Mouse (Mus musculus): ENCODE measurements around the gene H3f3a.
"Not testable (repeated sequence)": the region's sequence is repeated elsewhere in the genome, so short reads cannot be mapped to it uniquely, and the experiment has no call there.

Gene H3f3a

DNA sequence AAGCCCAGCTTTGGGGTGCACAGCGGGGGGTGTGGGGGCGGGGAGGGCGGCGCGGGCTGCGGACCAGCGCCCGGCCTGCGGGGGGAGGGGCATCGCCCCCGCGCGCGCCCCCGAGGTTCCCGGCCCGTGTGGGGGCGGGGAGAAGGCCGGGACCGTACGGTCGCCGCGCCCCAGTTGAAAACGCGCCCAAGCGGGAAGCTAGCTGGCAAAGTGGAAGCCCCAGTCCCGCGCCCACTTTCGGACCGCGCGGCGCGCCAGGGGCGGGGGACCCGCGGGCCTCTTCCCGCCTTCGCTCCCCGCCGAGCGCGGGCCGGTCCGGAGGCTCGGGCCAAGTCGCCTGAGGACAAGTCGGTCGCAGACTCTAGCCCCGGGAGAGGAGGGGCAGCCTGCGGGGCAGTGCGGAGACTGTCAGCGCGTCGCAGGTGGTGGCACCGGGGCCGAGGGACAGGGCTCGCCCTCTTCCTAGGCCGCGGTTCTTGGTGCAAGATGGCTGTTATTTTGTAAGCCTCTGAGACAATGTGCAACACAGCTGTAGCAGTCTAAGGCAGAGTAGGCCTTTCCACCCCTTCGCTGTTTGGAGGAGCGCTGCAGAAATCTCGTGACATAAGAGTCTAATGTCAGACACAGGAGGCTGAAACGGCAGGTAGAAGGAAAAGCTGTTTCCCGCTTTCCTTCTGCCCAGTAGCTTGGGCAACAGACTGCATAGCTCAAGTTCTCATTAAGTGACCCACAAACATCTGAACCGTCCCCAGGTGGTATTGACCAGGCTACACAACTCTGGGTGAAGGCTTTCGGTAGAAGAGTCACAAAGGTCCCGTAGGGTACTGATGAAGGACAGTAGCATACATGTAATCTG, at the start of gene H3f3a:
Gene H3f3a (minus strand): TSS at position 59 of the 856 bp plus-strand sequence.
- DNase-seq (ENCODE audit: low read depth, low spot score), result no peak

GRCm38 (mm10) chr1:180860030-180860429, 46.3 kb upstream of the H3f3a start:
- no peak for DNase-seq (ENCODE audit: low read depth, low spot score)

- no peak for DNase-seq (ENCODE audit: low read depth, low spot score)
Measured at GRCm38 (mm10) chr1:180858763-180859162, 45.0 kb upstream of the H3f3a start.

DNA sequence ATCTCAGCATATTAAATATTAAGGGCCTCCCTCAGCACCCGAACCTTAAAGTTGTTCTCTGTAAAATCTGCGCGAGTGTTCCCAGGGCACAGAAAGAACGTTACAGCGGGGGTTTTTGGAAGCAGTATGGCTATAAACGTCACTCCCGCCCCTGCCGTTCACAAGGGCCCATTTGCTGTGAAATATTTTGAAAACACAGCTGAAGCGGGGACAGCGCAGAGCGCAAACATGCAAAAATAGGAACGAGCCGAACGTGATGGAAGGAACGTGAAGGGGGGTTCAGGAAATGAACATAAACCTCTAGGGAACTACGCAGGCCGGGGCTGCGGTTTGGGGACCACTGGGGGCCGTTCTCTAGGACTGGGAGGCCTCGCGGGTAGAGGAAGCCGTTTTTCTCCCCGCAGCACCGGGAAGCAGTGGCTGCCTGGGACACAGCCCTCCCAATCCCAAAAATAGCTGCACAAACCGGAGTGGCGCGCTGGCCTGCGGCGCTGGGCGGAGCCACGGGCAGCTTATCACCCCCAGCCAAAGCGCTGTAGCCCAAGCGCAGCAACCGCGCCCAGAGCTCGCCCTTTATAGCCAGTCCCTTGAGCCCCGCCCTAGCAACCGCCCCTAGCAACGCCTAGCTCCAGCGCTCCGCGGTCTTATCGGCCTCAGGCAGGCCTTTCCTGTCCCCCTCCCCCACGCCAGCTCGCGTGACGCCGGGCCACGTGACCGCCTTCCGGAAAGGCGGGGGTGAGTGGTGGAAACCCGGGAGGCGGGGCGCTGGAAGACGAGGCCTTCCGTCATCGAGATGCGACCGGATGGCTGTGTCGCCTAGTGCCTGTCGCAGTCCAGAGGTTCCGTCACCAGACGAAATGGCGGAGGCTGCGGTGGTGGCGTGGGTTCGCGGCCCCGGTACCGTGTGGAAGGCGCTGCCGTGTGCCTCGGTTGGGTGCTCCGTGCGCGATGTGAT, 36.9 kb upstream of the H3f3a start, which contains the start of gene Sde2:
Gene Sde2 (plus strand): TSS at position 812 of the 955 bp plus-strand sequence.
- peak; percentile 100 for DNase-seq (ENCODE audit: low read depth, low spot score)

DNA sequence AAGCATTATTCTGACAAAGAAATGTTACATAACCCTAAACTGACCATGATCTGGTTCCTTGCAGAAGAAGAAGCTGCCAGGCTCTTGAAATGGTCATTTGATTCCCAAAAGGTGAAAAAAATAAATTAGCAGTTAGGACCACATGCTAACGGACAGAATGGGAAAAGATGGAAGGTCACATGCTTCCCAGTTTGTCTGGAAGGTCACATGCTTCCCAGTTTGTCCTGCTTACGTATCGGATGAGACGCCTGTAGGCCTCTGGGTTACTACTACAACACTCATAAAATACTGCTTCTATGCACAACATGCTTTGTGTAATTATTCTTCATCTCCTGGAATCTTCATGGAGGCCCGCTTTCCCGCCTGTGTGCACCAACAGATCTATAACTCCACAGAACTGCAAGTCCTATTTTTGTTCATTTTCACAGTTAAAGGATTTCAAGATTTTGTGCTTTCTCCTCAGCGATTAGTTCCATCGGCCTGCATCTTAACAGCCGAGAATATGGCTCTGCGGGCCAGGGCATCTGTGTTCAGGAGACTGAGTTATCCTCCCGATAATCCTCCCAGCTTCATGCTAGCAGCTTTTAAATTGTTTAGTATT, 36.1 kb upstream of the H3f3a start:
- no peak for DNase-seq (ENCODE audit: low read depth, low spot score)

- DNase-seq (ENCODE audit: low read depth, low spot score), result peak; percentile 57
Measured at GRCm38 (mm10) chr1:180848511-180849241, 34.9 kb upstream of the H3f3a start.

- peak; percentile 79 for DNase-seq (ENCODE audit: low read depth, low spot score)
Measured at GRCm38 (mm10) chr1:180848114-180848510, 34.4 kb upstream of the H3f3a start.

DNA sequence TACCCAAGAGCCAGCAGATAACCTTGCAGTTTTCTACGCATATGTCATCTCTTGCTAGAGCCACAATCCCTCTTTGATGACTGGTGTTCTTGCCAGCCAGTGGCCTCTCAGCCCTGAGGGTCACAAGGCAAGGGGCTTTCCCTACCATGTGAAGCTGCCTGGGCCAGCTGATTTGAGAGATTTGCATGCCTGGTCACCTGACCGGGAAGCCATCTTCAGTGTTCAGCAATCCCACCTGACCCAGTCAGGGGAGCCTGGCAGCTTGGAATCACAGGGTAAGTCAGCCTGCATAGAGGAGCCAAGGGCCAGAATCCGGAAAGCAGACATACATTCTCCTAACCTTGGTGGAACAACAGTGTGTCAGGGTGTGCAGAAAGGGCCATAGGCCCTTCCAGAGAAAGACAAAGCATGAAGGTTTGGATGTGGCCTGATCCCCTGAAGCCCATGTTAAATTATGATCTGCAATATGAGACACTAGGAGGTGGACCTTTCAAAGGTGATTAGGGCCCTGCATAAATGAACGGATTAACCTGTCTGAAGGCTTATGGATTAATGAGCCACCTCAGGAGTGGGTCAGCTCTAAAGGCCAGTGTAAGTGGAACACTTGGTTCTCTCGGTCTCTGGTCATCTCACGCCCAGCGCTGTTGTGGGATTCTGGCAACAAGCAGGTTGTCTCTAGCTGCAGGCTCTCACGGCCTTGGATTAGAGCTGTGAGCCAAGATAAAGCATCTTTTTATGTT, 28.0 kb upstream of the H3f3a start:
- no peak for DNase-seq (ENCODE audit: low read depth, low spot score)

DNA sequence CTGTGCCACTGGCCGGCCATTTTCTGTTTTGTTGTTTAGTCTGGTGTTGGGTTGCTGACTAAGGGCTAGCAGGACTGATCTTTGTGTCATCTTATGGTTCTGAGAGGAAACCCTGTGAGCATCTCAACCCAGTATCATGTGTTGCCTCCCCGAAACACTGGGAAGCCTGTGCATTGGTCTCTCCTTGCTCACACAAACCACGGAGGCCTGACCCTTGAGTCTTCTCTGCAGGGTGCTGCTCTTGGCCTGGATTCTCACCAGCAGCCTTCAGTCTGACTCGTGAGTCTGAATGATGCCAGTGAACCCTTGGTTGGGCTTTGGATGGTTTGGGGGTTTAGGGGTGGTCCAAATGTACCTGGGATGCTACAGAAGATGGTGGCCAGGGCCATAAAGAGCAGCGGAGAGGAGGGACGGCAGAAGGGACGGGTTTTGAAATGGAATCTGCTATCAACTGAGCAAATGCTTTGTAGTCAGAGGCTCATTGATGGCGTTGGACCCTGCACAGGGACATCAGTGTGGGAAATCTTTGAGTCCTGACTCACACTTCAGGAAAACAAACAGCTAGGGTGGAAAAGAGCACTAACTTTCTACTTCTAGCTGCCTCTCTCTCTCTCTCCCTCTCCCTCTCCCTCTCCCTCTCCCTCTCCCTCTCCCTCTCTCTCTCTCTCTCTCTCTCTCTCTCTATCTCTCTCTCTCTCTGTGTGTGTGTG, 25.6 kb upstream of the H3f3a start:
- no peak for DNase-seq (ENCODE audit: low read depth, low spot score)

GRCm38 (mm10) chr1:180838014-180838413, 24.3 kb upstream of the H3f3a start:
- DNase-seq (ENCODE audit: low read depth, low spot score), result no peak

- no peak for DNase-seq (ENCODE audit: low read depth, low spot score)
Measured at GRCm38 (mm10) chr1:180837186-180837585, 23.4 kb upstream of the H3f3a start.

DNA sequence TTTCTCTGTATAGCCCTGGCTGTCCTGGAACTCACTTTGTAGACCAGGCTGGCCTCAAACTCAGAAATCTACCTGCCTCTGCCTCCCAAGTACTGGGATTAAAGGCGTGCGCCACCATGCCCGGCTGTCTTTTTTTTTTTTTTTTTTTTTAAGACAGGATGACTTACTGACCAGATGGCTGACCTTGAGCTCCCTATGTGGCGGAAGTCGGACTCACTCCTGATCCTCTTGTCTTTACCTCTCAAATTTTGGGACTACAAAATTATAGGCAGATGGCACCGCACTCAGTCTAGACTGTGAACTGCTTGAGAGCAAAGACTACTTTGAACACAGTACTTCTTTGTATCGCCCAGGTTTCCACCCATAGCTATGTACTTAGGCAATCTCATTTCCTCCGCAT, 22.7 kb upstream of the H3f3a start:
- not testable (repeated sequence) for DNase-seq (ENCODE audit: low read depth, low spot score)

DNA sequence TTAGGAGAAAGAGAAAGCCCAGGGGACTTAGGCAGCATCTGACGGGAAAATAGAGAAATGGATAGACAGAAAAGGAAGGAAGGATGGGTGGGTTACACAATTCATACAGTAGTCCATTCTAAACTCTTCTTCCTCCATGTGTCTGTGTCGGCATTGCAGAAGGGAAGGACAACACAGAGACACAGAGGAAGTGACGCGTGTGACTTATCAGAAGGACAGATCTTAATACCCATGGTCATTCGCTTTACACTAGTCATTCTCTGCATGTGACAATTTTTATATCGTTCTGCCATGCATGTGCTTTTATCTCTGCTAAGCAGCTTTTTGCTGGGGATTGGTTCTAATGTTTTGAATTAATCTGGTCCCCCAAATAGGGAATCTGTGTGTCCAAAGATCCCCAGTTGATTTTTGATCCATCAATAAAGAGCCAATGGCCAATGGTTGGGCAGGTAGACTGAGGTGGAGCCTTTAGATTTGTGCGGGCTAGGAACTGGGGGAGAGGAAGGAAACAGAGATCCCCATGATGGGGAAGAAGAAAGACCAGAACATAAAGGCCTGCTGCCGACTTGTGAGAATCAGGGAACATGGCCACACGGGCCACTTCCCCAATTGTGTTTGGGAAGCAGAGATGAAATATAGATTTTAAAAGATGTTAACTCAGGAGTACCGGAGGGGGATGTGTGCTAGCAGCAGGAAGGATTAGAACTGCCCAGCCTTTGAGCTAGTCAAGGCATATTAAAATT, 21.7 kb upstream of the H3f3a start:
- DNase-seq (ENCODE audit: low read depth, low spot score), result no peak

GRCm38 (mm10) chr1:180830588-180831346, 17.0 kb upstream of the H3f3a start:
- DNase-seq (ENCODE audit: low read depth, low spot score), result no peak

DNA sequence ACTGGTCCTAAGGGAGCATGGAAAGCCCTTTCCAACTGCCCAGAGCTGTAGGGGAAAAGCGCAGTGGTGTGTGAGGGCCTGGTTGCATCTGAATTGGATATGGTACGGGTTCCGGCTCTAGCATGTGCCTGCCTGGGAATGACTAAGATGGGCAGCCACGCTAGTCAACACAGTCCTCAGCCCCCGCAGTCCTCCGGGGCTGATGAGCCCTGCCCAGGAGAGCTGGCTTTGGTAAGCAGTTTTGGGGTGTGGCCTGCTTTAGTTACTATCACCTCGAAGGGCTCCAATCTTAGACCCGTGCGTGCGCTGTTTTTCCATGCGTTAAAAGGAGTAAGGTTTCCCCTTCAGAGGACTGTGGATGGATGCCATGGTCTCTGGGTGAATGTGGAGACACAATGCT, 16.4 kb upstream of the H3f3a start:
- no peak for DNase-seq (ENCODE audit: low read depth, low spot score)

- DNase-seq (ENCODE audit: low read depth, low spot score), result peak; percentile 76
Measured at GRCm38 (mm10) chr1:180829775-180830174, 16.0 kb upstream of the H3f3a start.

DNA sequence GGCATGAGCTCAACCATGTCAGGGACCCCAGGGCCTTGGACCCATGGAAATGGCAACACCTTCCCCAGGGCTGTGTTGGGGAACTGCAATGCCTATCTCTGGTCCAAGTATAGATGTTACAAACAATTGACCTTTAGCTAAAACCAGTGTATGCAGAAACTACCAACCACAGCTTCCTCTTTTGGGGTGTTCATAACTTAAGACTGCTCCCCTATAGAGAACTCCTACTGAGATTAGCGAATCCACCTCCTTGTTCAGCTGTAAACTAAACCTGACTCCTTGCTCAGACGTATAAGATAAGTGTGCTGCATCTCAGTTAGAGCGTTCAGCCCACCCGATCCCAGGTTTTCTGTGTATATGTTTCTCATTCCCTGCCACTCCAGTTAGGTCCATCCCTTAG, 12.9 kb upstream of the H3f3a start:
- no peak for DNase-seq (ENCODE audit: low read depth, low spot score)

GRCm38 (mm10) chr1:180824721-180825120, 11.0 kb upstream of the H3f3a start:
- no peak for DNase-seq (ENCODE audit: low read depth, low spot score)
